Mouse (Mus musculus) cerebellum, adult 2 months (tissue): ENCODE results near the gene Pias1. TPM values are rescaled to one million over a fixed set of nuclear protein-coding genes. Genes with fewer than 3 reads are reported as not detected.

Experiments
- DNase-seq, 2 experiments: peaks; one replicate each; pipeline ENCODE4 v3.0.0; 2021
- H3K27ac ChIP-seq: fragments of 200-500 bp; 2 replicates; pipeline ENCODE4 v1.5.1; 2012; ENCODE audit warnings: low read length, control low read depth, inconsistent platforms; ENCODE audit not compliant: insufficient read depth
- H3K27me3 ChIP-seq: fragments of 200-500 bp; 2 replicates; pipeline ENCODE4 v1.6.1; 2012; ENCODE audit warnings: inconsistent platforms, mild to moderate bottlenecking, low read length, moderate library complexity; ENCODE audit not compliant: control insufficient read depth, insufficient read depth
- H3K4me1 ChIP-seq: fragments of 200-500 bp; 2 replicates; pipeline ENCODE4 v1.6.1; 2011; ENCODE audit warnings: low read length; ENCODE audit not compliant: control insufficient read depth, insufficient read depth
- H3K4me3 ChIP-seq: fragments of 200-500 bp; replicated peaks from 2 replicates; pipeline ENCODE3; 2011; ENCODE audit warnings: mild to moderate bottlenecking, low read depth, low read length, control low read depth; ENCODE audit not compliant: insufficient read depth
- CTCF ChIP-seq: fragments of 200-500 bp; IDR thresholded peaks from 2 replicates; pipeline ENCODE4 v1.5.1; 2011; ENCODE audit warnings: low read depth, mild to moderate bottlenecking, control low read depth, low read length, moderate library complexity, borderline replicate concordance; ENCODE audit not compliant: insufficient read depth
- POLR2A ChIP-seq: fragments of 200-500 bp; IDR thresholded peaks from 2 replicates; pipeline ENCODE4 v1.6.1; 2011; ENCODE audit warnings: low read length, control low read depth, borderline replicate concordance; ENCODE audit not compliant: insufficient read depth
- WGBS: fragments of 180-500 bp; shearing (Covaris S2); methylation state at CpG from one replicate; pipeline ENCODE4 v1.1.7; 2018; 5-methylcytosine and 5-hydroxymethylcytosine counted together
- polyA plus RNA-seq: library from polyadenylated mRNA; depleted of rRNA; stranded (reverse); fragments of >200 nt; gene quantifications from 2 replicates; pipeline ENCODE4 v1.2.3, GENCODE M21; 2012; rRNA removed

Pias1 gene
- 26.8 and 28.5 TPM in 2 replicates for polyA plus RNA-seq

- Histone ChIP-seq H3K27ac (no peak within 1 kb of the TSS), H3K27me3 (no peaks in the 10 kb centered on the region), H3K4me1 (no peaks in the 10 kb centered on the region), H3K4me3 (no peak within 1 kb of the TSS)
- DNase-seq = no peak
- TF ChIP-seq POLR2A (no peak), CTCF (no peak)
- WGBS = 82% methylated on average over 5 of the region's 5 CpGs
Measured at GRCm38 (mm10) chr9:62987824-62988223, at the start of gene Pias1. Gene Pias1 (minus strand): TSS chr9:62987924.

- Histone ChIP-seq H3K4me1 (peaks cover 7% of the 10 kb centered on the region; the same call in 1 of the 2 replicates), H3K27me3 (no peaks in the 10 kb centered on the region), H3K4me3 (no peak overlapping the region), H3K27ac (no peak overlapping the region)
- DNase-seq = no peak
- WGBS = 91% methylated on average over 2 of the region's 2 CpGs
- no peak for TF ChIP-seq CTCF
- TF ChIP-seq POLR2A = no peak
Measured at GRCm38 (mm10) chr9:63035431-63035830, 47.7 kb upstream of the Pias1 start.

- Histone ChIP-seq H3K4me1 (peaks cover 7% of the 10 kb centered on the region; the same call in 1 of the 2 replicates), H3K4me3 (no peak overlapping the region), H3K27ac (no peak overlapping the region), H3K27me3 (no peaks in the 10 kb centered on the region)
- 29% methylated on average over 13 of the region's 13 CpGs for WGBS
- no peak for TF ChIP-seq CTCF
- no peak for TF ChIP-seq POLR2A
- peak; percentile 33 to 40 for DNase-seq
Measured at GRCm38 (mm10) chr9:63031011-63031782, 43.5 kb upstream of the Pias1 start.

- 92% methylated on average over 1 of the region's 1 CpGs for WGBS
- no peak overlapping the region for H3K27ac ChIP-seq
- no peaks in the 10 kb centered on the region for H3K27me3 ChIP-seq
- no peak for DNase-seq
- no peaks in the 10 kb centered on the region for H3K4me1 ChIP-seq
- no peak overlapping the region for H3K4me3 ChIP-seq
- TF ChIP-seq CTCF = no peak
- no peak for TF ChIP-seq POLR2A
Measured at GRCm38 (mm10) chr9:63022486-63022885, 34.8 kb upstream of the Pias1 start.

- H3K4me3 ChIP-seq = no peak overlapping the region
- no peak for DNase-seq
- no peak overlapping the region for H3K27ac ChIP-seq
- 79% methylated on average over 4 of the region's 4 CpGs for WGBS
- H3K27me3 ChIP-seq = no peaks in the 10 kb centered on the region
- H3K4me1 ChIP-seq = no peaks in the 10 kb centered on the region
- TF ChIP-seq CTCF = no peak
- no peak for TF ChIP-seq POLR2A
Measured at GRCm38 (mm10) chr9:63007371-63007770, 19.6 kb upstream of the Pias1 start.

GRCm38 (mm10) chr9:63006081-63006820 lies 18.5 kb upstream of the Pias1 start:
- Histone ChIP-seq H3K4me1 (no peaks in the 10 kb centered on the region), H3K27ac (no peak overlapping the region), H3K27me3 (no peaks in the 10 kb centered on the region), H3K4me3 (no peak overlapping the region)
- WGBS = 87% methylated on average over 6 of the region's 6 CpGs
- TF ChIP-seq POLR2A = no peak
- TF ChIP-seq CTCF = no peak
- no peak for DNase-seq

GRCm38 (mm10) chr9:62998561-62998960 lies 10.8 kb upstream of the Pias1 start:
- DNase-seq = no peak
- no peak overlapping the region for H3K27ac ChIP-seq
- TF ChIP-seq POLR2A = no peak
- TF ChIP-seq CTCF = no peak
- no peaks in the 10 kb centered on the region for H3K27me3 ChIP-seq
- H3K4me1 ChIP-seq = no peaks in the 10 kb centered on the region
- no peak overlapping the region for H3K4me3 ChIP-seq
- WGBS = 85% methylated on average over 3 of the region's 3 CpGs
